Mouse (Mus musculus) G1E (cell line): ENCODE data around the gene Vmn1r188.
A peak's percentile ranks its signal among the peaks of the same experiment; 100 is the strongest.
"Not testable (repeated sequence)": the region's sequence is repeated elsewhere in the genome, so short reads cannot be mapped to it uniquely, and the experiment has no call there.

Experiments
- CTCF ChIP-seq: IDR thresholded peaks from 2 replicates; pipeline ENCODE4 v1.5.1; 2012; ENCODE audit warnings: low read depth, low read length, inconsistent platforms, mixed read lengths
- GATA1 ChIP-seq: IDR thresholded peaks from 2 replicates; pipeline ENCODE4 v1.6.1; 2012; ENCODE audit warnings: borderline replicate concordance, low read length, inconsistent platforms, mixed read lengths
- POLR2AphosphoS5 ChIP-seq: IDR thresholded peaks from 2 replicates; pipeline ENCODE4 v1.6.1; 2012; ENCODE audit warnings: low read depth, low read length, inconsistent platforms; ENCODE audit not compliant: insufficient replicate concordance
- TAL1 ChIP-seq: conservative IDR thresholded peaks from 2 replicates; pipeline ENCODE4 v1.6.1; 2012; ENCODE audit warnings: low read depth, low read length, inconsistent platforms, mixed read lengths

DNA sequence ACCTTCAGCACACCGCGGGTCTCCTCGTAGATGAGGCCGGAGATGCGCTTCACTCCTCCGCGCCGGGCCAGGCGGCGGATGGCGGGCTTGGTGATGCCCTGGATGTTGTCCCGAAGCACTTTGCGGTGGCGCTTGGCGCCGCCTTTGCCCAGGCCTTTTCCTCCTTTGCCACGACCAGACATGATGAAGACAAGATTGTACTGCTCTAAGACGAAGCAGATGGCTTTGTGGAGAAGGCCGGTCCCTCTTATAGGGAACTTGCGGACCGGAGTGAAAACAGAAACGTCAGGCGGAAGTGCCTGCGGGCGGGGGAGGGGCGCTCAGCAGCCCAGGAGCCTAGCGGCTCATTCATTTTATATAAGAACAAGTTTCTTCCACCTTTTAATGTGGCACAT is 43.1 kb upstream of the Vmn1r188 start, which contains the start of gene Hist1h4i:
- TF ChIP-seq TAL1, CTCF, GATA1: not testable (repeated sequence)
- TF ChIP-seq POLR2AphosphoS5, result peak; percentile 98
